Mouse (Mus musculus): ENCODE results near the gene Cnn1. TPM values are rescaled to one million over a fixed set of nuclear protein-coding genes. Genes with fewer than 3 reads are reported as not detected.
A peak's percentile ranks its signal among the peaks of the same experiment; 100 is the strongest.

Gene Cnn1
- polyA plus RNA-seq (2015; fragmentation: Nextera tagmentation; extraction: Ambion mirVana): 1.6 and 2.3 TPM in 2 replicates

DNA sequence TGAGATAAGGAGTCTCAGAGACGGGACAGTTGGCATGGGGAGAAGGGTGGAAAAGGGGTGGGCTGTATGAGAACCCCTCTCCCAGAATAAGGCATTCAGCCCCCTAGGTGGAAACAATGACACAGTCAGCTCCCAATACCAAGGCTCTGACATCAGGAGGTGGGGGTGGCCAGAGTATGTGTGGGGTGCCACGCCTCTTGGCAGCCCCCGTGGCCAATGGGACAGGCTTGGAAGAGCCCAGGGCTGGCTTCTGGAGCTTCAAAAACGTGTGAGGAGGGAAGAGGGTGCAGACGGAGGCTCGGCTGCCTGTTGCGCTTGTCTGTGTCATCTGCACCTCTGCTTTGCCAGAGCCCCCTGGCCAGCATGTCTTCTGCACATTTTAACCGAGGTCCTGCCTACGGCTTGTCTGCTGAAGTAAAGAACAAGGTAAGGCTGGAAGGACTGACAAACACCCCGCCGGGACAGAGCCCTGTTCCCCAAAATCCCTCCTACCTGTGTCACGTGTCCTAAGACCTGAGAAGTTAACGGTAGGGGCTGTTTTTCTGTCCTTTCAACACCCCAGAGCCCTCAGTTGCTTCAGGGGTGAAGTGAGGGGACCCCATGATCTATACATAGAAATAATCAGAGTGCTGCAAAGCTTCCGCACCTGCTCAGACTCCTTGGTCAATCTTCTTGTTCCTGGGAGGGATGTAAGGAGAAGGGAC lies at the start of gene Cnn1:
Gene Cnn1, plus strand, starts transcription at position 224 of the 704 bp plus-strand sequence.
- Histone ChIP-seq H3K4me3 (no peak within 1 kb of the TSS), H3K27ac (replicated peaks) (no peak within 1 kb of the TSS), H3K9ac (no peak within 1 kb of the TSS), H3K36me3 (no peaks in the 10 kb centered on the region), H3K27me3 (peaks cover 33% of the 10 kb centered on the region), H3K4me2 (no peak within 1 kb of the TSS), H3K4me1 (replicated peaks) (no peaks in the 10 kb centered on the region; the same call in 1 of the 2 replicates), H3K9me3 (no peaks in the 10 kb centered on the region)
- WGBS: 7% methylated on average over 14 of the region's 14 CpGs
- no peak for ATAC-seq (ENCODE audit: low FRiP score, low read depth)

DNA sequence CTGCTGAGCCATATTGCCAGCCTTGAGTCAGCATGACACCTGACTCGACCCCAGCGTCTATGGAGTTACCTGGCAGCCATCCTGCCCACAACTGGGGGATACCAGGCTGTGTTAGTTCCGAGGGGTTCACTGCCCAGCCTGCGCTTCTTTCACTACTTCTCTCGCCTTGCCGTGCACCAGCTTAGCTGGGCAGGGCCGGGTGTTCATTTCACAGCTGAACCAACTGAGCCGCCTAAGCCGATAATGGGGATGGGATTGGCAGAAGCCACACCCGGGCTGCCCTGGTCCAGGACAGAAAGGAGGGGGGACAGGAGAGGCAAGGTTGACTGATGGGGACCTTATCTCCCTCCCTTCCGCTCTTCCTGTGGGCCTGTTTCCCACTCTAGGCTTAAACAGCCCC lies 49.7 kb upstream of the Cnn1 start:
- no peak for ATAC-seq (ENCODE audit: low FRiP score, low read depth)
- peak overlapping the region; percentile 91 for H3K27ac ChIP-seq (replicated peaks)
- peak overlapping the region; percentile 99 for H3K4me3 ChIP-seq
- H3K9me3 ChIP-seq: no peaks in the 10 kb centered on the region
- H3K9ac ChIP-seq: peak overlapping the region; percentile 98
- peak overlapping the region; percentile 76 for H3K4me2 ChIP-seq
- H3K36me3 ChIP-seq: no peaks in the 10 kb centered on the region
- no peaks in the 10 kb centered on the region for H3K27me3 ChIP-seq
- 45% methylated on average over 11 of the region's 11 CpGs for WGBS
- peaks cover 47% of the 10 kb centered on the region for H3K4me1 ChIP-seq (replicated peaks)

DNA sequence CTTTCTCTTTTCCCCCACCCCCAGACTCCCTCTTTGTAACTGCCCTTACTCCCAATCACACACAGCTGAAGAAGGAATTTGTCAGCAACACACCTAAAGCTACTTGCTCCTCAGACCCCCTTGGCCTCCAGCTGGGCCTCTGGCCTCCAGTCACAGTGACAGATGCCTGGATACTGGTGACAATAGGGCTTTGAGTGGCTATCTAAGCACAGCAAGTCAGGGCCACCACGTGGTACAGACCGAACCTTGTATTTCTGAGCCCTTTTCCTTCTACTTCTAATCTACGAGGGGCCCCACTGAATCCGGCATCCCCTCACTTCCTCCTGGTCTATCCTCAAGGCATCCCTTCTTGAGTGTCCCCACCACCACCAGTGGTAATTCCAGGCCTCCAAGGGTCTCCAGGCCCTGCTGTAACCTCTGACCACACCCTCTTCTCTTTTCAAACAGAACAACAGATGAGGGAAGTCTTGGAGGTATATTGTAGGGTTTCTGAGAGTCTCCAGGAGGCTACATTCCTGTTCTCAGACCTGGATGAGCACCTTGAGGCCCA lies 49.2 kb upstream of the Cnn1 start:
- Histone ChIP-seq H3K27me3 (no peaks in the 10 kb centered on the region), H3K4me3 (peak overlapping the region; percentile 99), H3K9ac (peak overlapping the region; percentile 98), H3K4me1 (replicated peaks) (peaks cover 51% of the 10 kb centered on the region), H3K9me3 (no peaks in the 10 kb centered on the region), H3K4me2 (peak overlapping the region; percentile 76), H3K27ac (replicated peaks) (peak overlapping the region; percentile 91), H3K36me3 (no peaks in the 10 kb centered on the region)
- ATAC-seq (ENCODE audit: low FRiP score, low read depth): no peak
- WGBS: 10% methylated on average over 4 of the region's 4 CpGs

DNA sequence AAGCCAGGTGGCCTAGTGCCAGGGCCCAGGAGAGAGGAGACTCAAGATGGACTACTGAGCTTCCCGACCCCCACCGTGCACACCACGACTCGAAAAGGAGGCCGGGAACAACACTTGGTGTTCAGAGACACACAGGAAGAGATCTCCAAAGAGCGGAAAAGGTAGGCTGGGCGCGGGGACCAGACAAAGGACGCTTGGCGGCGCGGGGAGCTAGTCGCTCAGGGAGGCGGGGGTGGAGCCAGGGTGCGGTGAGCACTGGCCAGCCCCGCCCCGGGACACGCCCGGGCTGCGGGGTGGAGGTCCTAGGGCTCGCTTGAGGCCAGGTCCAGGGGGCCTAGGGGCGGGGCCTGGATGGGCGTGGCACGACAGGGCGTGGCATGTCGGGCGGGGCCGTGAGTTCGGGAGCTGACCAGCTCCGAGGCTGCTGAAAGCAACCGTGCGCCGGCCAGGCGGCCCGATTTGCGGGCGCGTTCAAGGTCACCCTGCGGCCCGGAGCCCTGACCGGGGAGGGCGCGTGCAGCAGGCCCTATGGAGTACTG lies 48.6 kb upstream of the Cnn1 start:
- H3K4me1 ChIP-seq (replicated peaks): peaks cover 55% of the 10 kb centered on the region
- ATAC-seq (ENCODE audit: low FRiP score, low read depth): peak; percentile 20
- H3K4me3 ChIP-seq: peak overlapping the region; percentile 99
- peak overlapping the region; percentile 76 for H3K4me2 ChIP-seq
- H3K9me3 ChIP-seq: no peaks in the 10 kb centered on the region
- H3K27ac ChIP-seq (replicated peaks): peak overlapping the region; percentile 91
- no peaks in the 10 kb centered on the region for H3K36me3 ChIP-seq
- peak overlapping the region; percentile 98 for H3K9ac ChIP-seq
- H3K27me3 ChIP-seq: no peaks in the 10 kb centered on the region
- WGBS: 2% methylated on average over 41 of the region's 43 CpGs

DNA sequence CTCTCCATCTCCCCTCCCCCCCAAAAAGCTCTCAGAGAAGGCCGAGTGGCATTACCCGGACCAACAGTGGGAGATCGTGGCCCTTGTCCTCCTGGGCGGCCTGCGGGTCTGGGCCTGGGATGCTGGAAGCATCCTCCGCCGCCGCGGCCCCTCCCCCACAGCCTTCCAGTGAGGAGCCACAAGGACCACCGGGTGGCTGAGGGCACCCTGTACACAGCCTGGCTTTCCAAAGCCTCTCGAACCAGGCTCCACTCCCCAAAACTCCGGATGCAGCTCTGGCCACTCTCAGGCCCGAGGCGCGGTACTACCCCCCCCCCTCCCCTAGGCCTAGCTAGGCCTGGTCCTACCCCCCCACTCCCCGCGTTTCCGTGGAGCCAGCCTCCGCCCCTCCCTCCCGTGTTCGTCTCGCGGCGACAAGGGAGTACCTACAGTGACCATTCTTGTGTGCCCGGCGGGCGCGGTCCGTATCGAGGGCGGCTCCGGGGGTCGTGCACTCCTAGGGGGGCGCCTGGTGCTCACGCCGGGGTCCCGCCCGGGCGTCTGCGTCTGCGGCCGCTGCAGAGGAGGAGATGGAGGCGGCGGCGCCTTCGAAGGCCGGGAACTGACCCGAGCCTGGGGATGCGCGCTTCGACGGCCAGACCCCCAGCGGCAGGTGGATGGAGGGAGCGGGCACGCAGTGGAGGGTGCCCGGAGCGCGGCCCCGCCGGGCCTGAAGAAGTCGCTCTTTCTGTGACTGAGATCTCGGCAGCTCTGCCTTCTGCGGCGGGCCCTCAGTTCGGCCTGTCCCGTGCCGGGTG lies 47.7 kb upstream of the Cnn1 start:
- H3K27ac ChIP-seq (replicated peaks): peak overlapping the region; percentile 91
- H3K27me3 ChIP-seq: no peaks in the 10 kb centered on the region
- peaks cover 55% of the 10 kb centered on the region for H3K4me1 ChIP-seq (replicated peaks)
- H3K4me2 ChIP-seq: peak overlapping the region; percentile 76
- H3K36me3 ChIP-seq: no peaks in the 10 kb centered on the region
- ATAC-seq (ENCODE audit: low FRiP score, low read depth): peak; percentile 28
- under 1% methylated on average over 47 of the region's 67 CpGs for WGBS
- H3K4me3 ChIP-seq: peak overlapping the region; percentile 99
- no peaks in the 10 kb centered on the region for H3K9me3 ChIP-seq
- H3K9ac ChIP-seq: peak overlapping the region; percentile 98

DNA sequence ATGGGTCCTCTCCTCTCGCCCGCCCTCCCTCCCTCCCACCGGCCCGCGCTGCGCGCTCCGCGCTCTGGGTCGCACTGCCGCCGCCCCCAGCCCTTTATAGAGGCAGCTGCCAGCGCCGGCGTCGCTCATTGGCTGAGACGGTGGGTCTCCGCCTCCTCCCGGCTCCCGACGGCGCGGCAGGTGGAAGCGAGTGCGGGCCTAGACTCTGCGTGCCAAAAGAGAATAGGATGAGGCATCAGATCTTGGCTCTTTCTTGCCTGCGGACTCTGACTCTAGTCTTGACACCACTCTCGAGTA lies 47.1 kb upstream of the Cnn1 start, which contains the start of gene Elavl3:
Gene Elavl3, minus strand, starts transcription at position 66 of the 297 bp plus-strand sequence.
- peak; percentile 72 for ATAC-seq (ENCODE audit: low FRiP score, low read depth)
- peaks cover 51% of the 10 kb centered on the region for H3K4me1 ChIP-seq (replicated peaks)
- no peaks in the 10 kb centered on the region for H3K9me3 ChIP-seq
- under 1% methylated on average over 16 of the region's 28 CpGs for WGBS
- H3K27ac ChIP-seq (replicated peaks): peak within 1 kb of the TSS; percentile 91
- no peaks in the 10 kb centered on the region for H3K27me3 ChIP-seq
- peaks cover 4% of the 10 kb centered on the region; the same call in 1 of the 2 replicates for H3K36me3 ChIP-seq
- peak within 1 kb of the TSS; percentile 99 for H3K4me3 ChIP-seq
- peak within 1 kb of the TSS; percentile 76 for H3K4me2 ChIP-seq
- peak within 1 kb of the TSS; percentile 98 for H3K9ac ChIP-seq

DNA sequence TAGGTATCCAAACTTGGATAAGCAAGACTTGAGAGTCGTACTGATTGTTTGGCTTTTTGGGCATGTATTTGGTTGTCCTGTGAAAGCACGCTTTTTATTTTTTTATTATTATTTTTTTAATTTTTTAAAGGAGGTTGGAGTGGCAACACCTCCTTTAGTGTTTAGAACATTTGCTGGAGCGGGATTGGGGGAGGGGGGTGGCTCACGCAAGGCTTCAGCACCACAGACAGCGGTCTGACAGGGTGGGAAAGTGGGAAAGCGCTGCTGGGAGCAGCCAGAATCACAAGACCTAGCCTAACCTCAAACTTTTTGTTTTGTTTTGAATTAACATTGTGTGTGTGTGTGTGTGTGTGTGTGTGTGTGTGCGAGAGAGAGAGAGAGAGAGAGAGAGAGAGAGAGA lies 45.4 kb upstream of the Cnn1 start:
- no peak overlapping the region for H3K27ac ChIP-seq (replicated peaks)
- ATAC-seq (ENCODE audit: low FRiP score, low read depth): no peak
- H3K4me2 ChIP-seq: no peak overlapping the region
- H3K4me3 ChIP-seq: no peak overlapping the region
- WGBS: 44% methylated on average over 7 of the region's 7 CpGs
- H3K4me1 ChIP-seq (replicated peaks): peaks cover 33% of the 10 kb centered on the region
- no peak overlapping the region for H3K9ac ChIP-seq
- peaks cover 15% of the 10 kb centered on the region for H3K36me3 ChIP-seq
- H3K9me3 ChIP-seq: no peaks in the 10 kb centered on the region
- no peaks in the 10 kb centered on the region for H3K27me3 ChIP-seq

DNA sequence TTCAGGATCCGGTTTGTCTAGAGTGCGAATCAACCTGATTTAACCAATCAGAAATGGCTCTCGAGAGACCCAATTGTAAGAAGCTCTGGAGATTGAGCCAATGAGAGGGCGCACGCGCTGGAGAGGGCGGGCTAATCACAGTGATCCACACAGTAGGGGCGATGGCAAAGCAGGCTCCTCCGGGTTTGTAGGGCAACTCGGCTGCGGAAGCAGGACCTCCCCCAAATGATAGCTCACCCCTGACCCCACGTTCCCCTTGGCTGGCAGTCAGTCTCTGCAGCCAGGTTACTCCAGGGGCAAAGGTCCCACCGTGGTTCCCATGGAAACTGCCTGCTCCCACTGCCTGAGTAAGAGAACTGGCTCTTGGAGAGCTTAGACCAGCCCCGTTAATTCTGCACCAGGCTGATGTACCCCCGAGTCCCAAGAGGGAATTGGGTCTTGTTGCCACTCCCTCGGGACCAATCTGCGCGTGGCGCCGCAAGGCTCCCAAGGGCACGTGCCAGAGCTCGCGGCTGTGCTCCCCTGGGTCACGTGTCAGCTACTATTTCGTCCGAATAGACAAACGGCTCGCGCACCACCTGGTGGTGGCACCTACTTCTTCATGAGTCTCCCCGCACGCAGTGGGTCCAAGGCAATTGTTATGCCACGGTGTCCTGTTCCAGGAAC lies 44.5 kb upstream of the Cnn1 start:
- peak overlapping the region; percentile 32; the same call in 1 of the 2 replicates for H3K9ac ChIP-seq
- H3K4me3 ChIP-seq: peak overlapping the region; percentile 32
- WGBS: 2% methylated on average over 32 of the region's 32 CpGs
- H3K27me3 ChIP-seq: no peaks in the 10 kb centered on the region
- peak overlapping the region; percentile 70 for H3K4me2 ChIP-seq
- H3K9me3 ChIP-seq: no peaks in the 10 kb centered on the region
- H3K36me3 ChIP-seq: peaks cover 20% of the 10 kb centered on the region
- peaks cover 24% of the 10 kb centered on the region for H3K4me1 ChIP-seq (replicated peaks)
- ATAC-seq (ENCODE audit: low FRiP score, low read depth): peak; percentile 39
- H3K27ac ChIP-seq (replicated peaks): peak overlapping the region; percentile 60; the same call in 1 of the 2 replicates

DNA sequence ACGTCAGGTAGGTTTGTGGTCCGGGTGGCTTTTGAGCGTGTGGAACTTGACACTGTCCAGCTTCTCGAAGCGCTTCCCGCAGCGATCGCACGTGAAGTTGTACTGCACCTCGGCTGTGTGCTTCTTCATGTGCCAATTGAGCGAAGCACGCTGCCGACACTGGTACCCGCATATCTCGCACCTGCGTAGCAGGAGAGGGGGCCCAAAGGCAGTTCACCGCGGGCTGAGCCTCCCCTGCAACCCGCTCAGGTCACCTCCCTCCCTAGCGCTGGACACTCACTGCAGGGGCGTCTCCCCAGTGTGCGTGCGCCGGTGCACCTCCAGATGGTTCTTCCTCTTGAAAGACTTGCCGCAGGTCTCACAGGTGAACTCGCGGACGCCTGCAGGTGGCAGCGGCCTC lies 43.3 kb upstream of the Cnn1 start:
- no peak overlapping the region for H3K4me3 ChIP-seq
- ATAC-seq (ENCODE audit: low FRiP score, low read depth): no peak

DNA sequence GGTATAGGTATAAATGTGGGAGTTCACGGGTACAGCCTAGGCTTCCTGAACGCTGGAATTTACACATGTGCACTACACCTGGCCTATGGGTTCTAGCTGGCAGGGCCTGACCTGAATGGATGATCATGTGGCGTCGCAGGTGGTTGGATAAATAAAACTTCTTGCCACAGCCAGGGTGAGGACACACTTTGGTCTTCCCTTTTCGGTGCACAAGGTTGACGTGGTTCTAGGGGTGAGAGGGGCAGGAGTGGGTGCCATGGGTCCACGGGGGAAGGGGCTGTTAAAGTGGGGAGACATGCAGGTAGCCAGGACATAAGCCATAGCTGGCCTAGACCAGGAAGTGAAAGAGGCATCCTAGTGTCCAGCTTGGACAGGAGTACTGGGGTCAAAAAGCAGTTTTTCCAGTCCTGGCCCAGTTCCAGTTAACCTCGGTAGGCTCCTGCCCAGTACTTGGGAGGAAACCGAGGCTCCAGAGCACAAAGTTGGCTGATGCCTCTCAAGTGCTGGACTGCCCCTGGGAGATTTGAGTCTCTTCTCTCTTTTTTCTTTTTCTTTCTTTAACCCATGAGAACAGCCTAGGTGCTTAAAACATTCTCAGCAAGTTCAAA lies 42.6 kb upstream of the Cnn1 start:
- 77% methylated on average over 9 of the region's 9 CpGs for WGBS
- Histone ChIP-seq H3K36me3 (peaks cover 28% of the 10 kb centered on the region), H3K4me3 (no peak overlapping the region), H3K27me3 (no peaks in the 10 kb centered on the region), H3K9ac (no peak overlapping the region), H3K4me2 (no peak overlapping the region), H3K9me3 (no peaks in the 10 kb centered on the region), H3K4me1 (replicated peaks) (peaks cover 20% of the 10 kb centered on the region), H3K27ac (replicated peaks) (no peak overlapping the region)
- no peak for ATAC-seq (ENCODE audit: low FRiP score, low read depth)

More for the DNA sequence above, 43.3 kb upstream of the Cnn1 start:
- H3K27ac ChIP-seq (replicated peaks): no peak overlapping the region
- H3K9me3 ChIP-seq: no peaks in the 10 kb centered on the region
- H3K4me1 ChIP-seq (replicated peaks): peaks cover 20% of the 10 kb centered on the region
- no peak overlapping the region for H3K9ac ChIP-seq
- H3K4me2 ChIP-seq: no peak overlapping the region
- WGBS: 45% methylated on average over 29 of the region's 29 CpGs
- H3K36me3 ChIP-seq: peaks cover 24% of the 10 kb centered on the region
- no peaks in the 10 kb centered on the region for H3K27me3 ChIP-seq

DNA sequence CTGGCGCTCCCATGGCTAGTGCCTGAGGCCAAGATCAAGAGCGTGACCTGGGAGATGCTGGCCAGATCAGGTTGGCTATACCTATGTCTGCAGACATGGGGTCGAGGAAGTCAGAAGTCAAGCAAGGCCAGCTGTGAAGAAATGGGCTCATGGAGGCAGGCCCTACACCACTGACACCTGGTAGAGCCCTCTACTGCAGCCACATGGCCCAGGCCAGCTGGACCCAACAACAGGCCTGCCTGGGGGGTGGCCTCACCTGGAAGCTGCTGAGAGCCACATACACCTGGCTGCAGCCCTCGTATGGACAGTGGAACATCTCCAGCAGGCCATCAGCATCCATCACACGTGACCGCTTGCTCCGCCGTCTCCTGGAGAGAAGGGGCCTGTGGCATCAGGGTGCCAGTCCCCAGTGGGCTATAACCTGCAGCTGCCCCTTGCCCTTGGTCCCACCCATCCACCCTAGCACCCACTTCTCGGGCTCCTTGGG lies 41.9 kb upstream of the Cnn1 start:
- Histone ChIP-seq H3K4me3 (no peak overlapping the region), H3K4me2 (no peak overlapping the region), H3K36me3 (peaks cover 32% of the 10 kb centered on the region), H3K9me3 (no peaks in the 10 kb centered on the region), H3K27ac (replicated peaks) (no peak overlapping the region), H3K4me1 (replicated peaks) (peaks cover 15% of the 10 kb centered on the region), H3K9ac (no peak overlapping the region), H3K27me3 (no peaks in the 10 kb centered on the region)
- ATAC-seq (ENCODE audit: low FRiP score, low read depth): no peak
- 92% methylated on average over 9 of the region's 9 CpGs for WGBS
